ENCODE assay signal across 11 mouse cellular contexts in genomic region chr6:87184418-87184817, GRCm38 (mm10).
DNase-seq lines count a peak whose midpoint lies in the region; ATAC-seq and TF ChIP-seq lines count a peak whose summit lies in the region.
"Had no signal": no experiment of that assay in that cellular context is flagged by ENCODE, and none has a peak within 500 bp of the region (broad histone marks: within the 10 kb centered on the region; RNA-seq: fewer than 3 reads in every experiment).

No protein-coding gene starts in this region.

- no peak for TF ChIP-seq POLR2A in limb, embryonic 14.5 days (IDR thresholded peaks at IDR 0.05; ENCODE audit: borderline replicate concordance, extremely low read depth, insufficient read depth, insufficient read length)
- TF ChIP-seq POLR2A in small intestine, adult 2 months (IDR thresholded peaks at IDR 0.05; ENCODE audit: low read depth, low read length), result no peak

- H3K27me3 ChIP-seq in lung, embryonic 14.5 days (ENCODE audit: insufficient read depth, low read length), result no peaks in the 10 kb centered on the region
- no peaks in the 10 kb centered on the region for H3K27me3 ChIP-seq in embryonic facial prominence, embryonic 10.5 days (replicated peaks; ENCODE audit: low read depth, poor library complexity, severe bottlenecking)
- no peaks in the 10 kb centered on the region for H3K27me3 ChIP-seq in limb, embryonic 14.5 days (ENCODE audit: control insufficient read depth, insufficient read depth, low read length)
- H3K27me3 ChIP-seq in small intestine, adult 2 months (ENCODE audit: control insufficient read depth, insufficient read depth, low read length), result no peaks in the 10 kb centered on the region
- H3K27me3 ChIP-seq: hindbrain, embryonic 15.5 days had no signal

- DNase-seq in lung, embryonic 14.5 days, result no peak
- DNase-seq in lung, postnatal 10 days, result no peak
- DNase-seq in embryonic facial prominence, embryonic 10.5 days (ENCODE audit: low spot score), result no peak
- no peak for DNase-seq in limb, embryonic 14.5 days (ENCODE audit: low spot score)
- DNase-seq in right cerebral cortex, postnatal 25 days, result no peak
- DNase-seq in thymus, postnatal 25 days, result no peak
- DNase-seq: cerebellum, adult 11 months; lung, postnatal 14 days had no signal

- H3K4me3 ChIP-seq in lung, embryonic 14.5 days (ENCODE audit: low read depth, low read length), result no peak overlapping the region
- no peak overlapping the region for H3K4me3 ChIP-seq in embryonic facial prominence, embryonic 10.5 days
- H3K4me3 ChIP-seq in limb, embryonic 14.5 days (replicated peaks; ENCODE audit: low read length), result no peak overlapping the region
- no peak overlapping the region for H3K4me3 ChIP-seq in small intestine, adult 2 months (ENCODE audit: low read depth, low read length)
- H3K4me3 ChIP-seq: hindbrain, embryonic 15.5 days had no signal

- 77% methylated on average over 3 of the region's 3 CpGs for WGBS in lung, embryonic 14.5 days
- 78% methylated on average over 3 of the region's 3 CpGs for WGBS in embryonic facial prominence, embryonic 10.5 days
- 85% methylated on average over 3 of the region's 3 CpGs for WGBS in limb, embryonic 14.5 days
- 86% methylated on average over 3 of the region's 3 CpGs for WGBS in small intestine, adult 2 months

- no peak overlapping the region for H3K9ac ChIP-seq in lung, embryonic 14.5 days
- no peak overlapping the region for H3K9ac ChIP-seq in limb, embryonic 14.5 days (ENCODE audit: low read depth, low read length, severe bottlenecking)
- H3K9ac ChIP-seq: hindbrain, embryonic 15.5 days had no signal

- 0 out of 2 replicates have a peak overlapping the region, but pooled peaks have one; percentile 24 for H3K27ac ChIP-seq in lung, embryonic 14.5 days (ENCODE audit: low read depth)
- peak overlapping the region; percentile 24; the same call in 1 of the 2 replicates for H3K27ac ChIP-seq in embryonic facial prominence, embryonic 10.5 days (replicated peaks)
- peak overlapping the region; percentile 13; the same call in 1 of the 2 replicates for H3K27ac ChIP-seq in limb, embryonic 14.5 days (replicated peaks; ENCODE audit: low read depth, low read length)
- H3K27ac ChIP-seq in small intestine, adult 2 months (ENCODE audit: insufficient read depth, low read depth, low read length), result peak overlapping the region; percentile 40
- H3K27ac ChIP-seq: hindbrain, embryonic 15.5 days; kidney, postnatal 0 days had no signal

- no peak for TF ChIP-seq CTCF in lung, embryonic 14.5 days (IDR thresholded peaks at IDR 0.05; ENCODE audit: low read depth)
- no peak for TF ChIP-seq CTCF in small intestine, adult 2 months (IDR thresholded peaks at IDR 0.05; ENCODE audit: extremely low read depth, insufficient read length, insufficient replicate concordance, low read depth, low read length)

- no peaks in the 10 kb centered on the region for H3K4me1 ChIP-seq in lung, embryonic 14.5 days (ENCODE audit: insufficient read depth)
- peaks cover 4% of the 10 kb centered on the region; the same call in 1 of the 2 replicates for H3K4me1 ChIP-seq in embryonic facial prominence, embryonic 10.5 days
- H3K4me1 ChIP-seq in limb, embryonic 14.5 days (ENCODE audit: control insufficient read depth, insufficient read depth, low read length), result peaks cover 25% of the 10 kb centered on the region
- H3K4me1 ChIP-seq in small intestine, adult 2 months (ENCODE audit: control insufficient read depth, insufficient read depth, insufficient read length, low read length), result no peaks in the 10 kb centered on the region
- H3K4me1 ChIP-seq: hindbrain, embryonic 15.5 days had no signal

- H3K36me3 ChIP-seq in lung, embryonic 14.5 days (ENCODE audit: insufficient read depth), result peaks cover 42% of the 10 kb centered on the region
- H3K36me3 ChIP-seq in embryonic facial prominence, embryonic 10.5 days (replicated peaks), result peaks cover 61% of the 10 kb centered on the region
- H3K36me3 ChIP-seq in limb, embryonic 14.5 days (ENCODE audit: control insufficient read depth, insufficient read depth, low read length), result peaks cover 71% of the 10 kb centered on the region
- no peaks in the 10 kb centered on the region for H3K36me3 ChIP-seq in small intestine, adult 2 months (ENCODE audit: control insufficient read depth, insufficient read depth, low read length)
- H3K36me3 ChIP-seq: hindbrain, embryonic 15.5 days had no signal

- ATAC-seq in lung, embryonic 14.5 days (ENCODE audit: insufficient read depth), result no peak
- ATAC-seq in limb, embryonic 14.5 days (ENCODE audit: low FRiP score, low read depth), result no peak

- peak overlapping the region; percentile 15; the same call in 1 of the 2 replicates for H3K4me2 ChIP-seq in lung, embryonic 14.5 days
- no peak overlapping the region for H3K4me2 ChIP-seq in limb, embryonic 14.5 days (replicated peaks; ENCODE audit: low read depth, low read length, severe bottlenecking)
- H3K4me2 ChIP-seq: hindbrain, embryonic 15.5 days had no signal

- H3K9me3 ChIP-seq in lung, embryonic 14.5 days (ENCODE audit: low read depth, low read length), result no peaks in the 10 kb centered on the region
- no peaks in the 10 kb centered on the region for H3K9me3 ChIP-seq in embryonic facial prominence, embryonic 10.5 days
- no peaks in the 10 kb centered on the region for H3K9me3 ChIP-seq in limb, embryonic 14.5 days (ENCODE audit: control insufficient read depth, low read length)
- H3K9me3 ChIP-seq: hindbrain, embryonic 15.5 days had no signal
